Mouse (Mus musculus) bone marrow macrophage, adult 2 months (primary cell): ENCODE data around the gene Mrps26.

Experiments
- CTCF ChIP-seq: IDR thresholded peaks from 2 replicates; pipeline ENCODE4 v1.5.1; 2012; ENCODE audit warnings: low read depth, mild to moderate bottlenecking, low read length, moderate library complexity
- POLR2A ChIP-seq: IDR thresholded peaks from 2 replicates; pipeline ENCODE4 v1.6.1; 2012; ENCODE audit warnings: mild to moderate bottlenecking, low read depth, low read length, borderline replicate concordance

DNA sequence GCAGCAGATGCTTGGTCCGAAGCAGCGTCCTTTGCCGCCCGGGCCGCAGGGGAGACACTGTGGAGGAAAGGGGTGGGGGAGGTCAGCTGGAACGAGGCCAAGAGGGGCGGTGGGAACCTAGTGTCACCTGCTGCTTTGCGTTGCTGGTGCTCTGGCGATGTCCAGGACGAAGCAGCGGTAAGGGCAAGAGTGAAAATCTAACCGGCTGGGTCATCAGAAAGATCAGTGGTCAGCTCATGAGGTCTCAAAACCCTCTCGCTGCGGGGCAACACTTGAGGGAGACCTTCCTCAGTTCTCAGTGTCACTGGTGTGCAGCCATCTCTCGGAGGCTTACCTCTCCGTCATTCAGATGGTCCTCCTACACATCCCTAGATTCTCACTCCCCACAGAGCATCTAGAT lies 17.7 kb downstream of the Mrps26 start:
- TF ChIP-seq POLR2A (no peak), CTCF (no peak)
